Mouse (Mus musculus) megakaryocyte-erythroid progenitor cell, adult 5-6 weeks (primary cell): ENCODE results near the gene Fblim1. TPM values are rescaled to one million over a fixed set of nuclear protein-coding genes. Genes with fewer than 3 reads are reported as not detected.
A peak's percentile ranks its signal among the peaks of the same experiment; 100 is the strongest.
"Not testable (repeated sequence)": the region's sequence is repeated elsewhere in the genome, so short reads cannot be mapped to it uniquely, and the experiment has no call there.

Experiments used
- ATAC-seq: replicated peaks from 2 replicates; pipeline ENCODE4 v1.8.0; 2016; ENCODE audit warnings: mild to moderate bottlenecking, inconsistent platforms; ENCODE audit not compliant: severe bottlenecking, poor library complexity, low FRiP score, low TSS enrichment
- total RNA-seq, 2 experiments: library from RNA; stranded (forward) in 1 of 2; stranded (reverse) in 1 of 2; fragments of 200-1000, 215-1000 nt in 1 of 2; fragments of >200 nt in 1 of 2; fragmentation: Nextera tagmentation in 1 of 2; gene quantifications; 2 replicates each; pipeline ENCODE4 v1.2.3; 2014 to 2017

Fblim1 gene
- total RNA-seq, 2 experiments from 2014 or later, result not detected

DNA sequence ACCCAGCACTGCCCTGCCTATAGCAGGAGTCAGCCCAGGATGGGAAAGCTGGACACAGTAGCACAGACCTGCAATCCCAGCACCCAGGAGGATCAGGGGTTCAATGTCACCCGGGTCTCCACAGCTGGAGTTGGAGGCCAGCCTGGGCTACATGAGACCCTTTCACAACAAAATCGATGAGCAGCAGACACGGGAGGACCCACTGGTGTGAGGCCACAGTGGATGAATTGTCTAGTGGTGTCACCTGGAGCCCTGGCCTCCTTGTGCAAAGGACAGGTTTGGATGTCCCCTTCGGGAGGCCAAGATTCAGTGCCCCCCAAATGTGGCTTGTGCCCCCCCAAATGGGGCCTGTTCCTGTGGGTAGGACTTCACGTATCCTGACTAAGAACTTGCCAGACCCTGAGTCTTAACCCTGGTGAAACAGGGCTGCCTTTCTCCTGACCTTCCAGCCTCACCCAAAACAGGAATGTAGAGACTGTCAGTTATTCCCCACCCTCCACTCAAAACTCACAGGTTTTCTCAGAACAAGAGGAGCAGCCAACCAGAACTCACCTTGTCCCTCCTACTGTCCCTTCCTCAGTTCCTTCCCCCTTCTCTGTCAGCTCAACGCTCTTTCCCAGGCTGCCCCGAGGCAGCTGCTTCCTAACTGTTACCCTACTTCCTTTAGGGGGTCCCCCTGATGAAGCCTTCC is 33.1 kb downstream of the Fblim1 start:
- ATAC-seq, result no peak

DNA sequence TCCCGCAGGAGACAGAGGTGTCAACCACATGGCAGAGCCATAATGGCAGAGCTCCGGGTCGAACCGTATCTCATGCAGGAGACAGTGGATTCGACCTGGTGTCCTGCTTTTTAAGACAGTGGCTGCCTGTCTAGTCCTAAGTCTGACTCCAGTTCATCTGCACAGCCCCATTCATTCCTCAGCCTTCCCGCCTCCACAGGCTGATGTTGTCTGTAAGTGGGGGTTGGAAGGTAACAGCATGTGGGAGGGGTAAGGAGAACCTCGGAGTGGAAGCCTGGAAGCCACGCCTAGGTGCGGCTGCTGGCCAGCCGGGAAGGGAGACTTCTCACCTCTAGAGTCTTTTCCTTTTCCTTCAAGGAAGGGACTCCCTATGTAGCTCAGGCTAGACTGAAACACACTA is 34.0 kb downstream of the Fblim1 start:
- no peak for ATAC-seq

DNA sequence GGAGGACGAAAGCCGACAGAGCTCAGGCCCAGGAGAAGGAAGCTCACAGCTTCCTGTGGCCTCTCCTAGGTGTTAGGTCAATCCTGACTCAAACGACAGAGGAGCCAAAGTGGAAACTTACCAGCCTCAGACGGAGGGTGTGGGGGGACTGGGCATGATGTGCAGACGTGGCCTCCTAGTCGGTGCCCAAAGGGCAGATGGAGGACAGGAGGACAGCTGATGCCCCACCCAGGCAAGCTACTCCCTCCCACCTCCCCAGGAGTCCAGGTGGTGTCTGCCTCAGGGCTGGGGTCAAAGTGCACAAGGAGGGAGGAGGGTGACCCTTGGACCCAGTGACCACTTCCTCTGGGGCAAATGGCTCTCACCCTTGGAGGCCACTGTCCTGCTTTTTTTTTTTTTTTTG is 34.6 kb downstream of the Fblim1 start:
- no peak for ATAC-seq

DNA sequence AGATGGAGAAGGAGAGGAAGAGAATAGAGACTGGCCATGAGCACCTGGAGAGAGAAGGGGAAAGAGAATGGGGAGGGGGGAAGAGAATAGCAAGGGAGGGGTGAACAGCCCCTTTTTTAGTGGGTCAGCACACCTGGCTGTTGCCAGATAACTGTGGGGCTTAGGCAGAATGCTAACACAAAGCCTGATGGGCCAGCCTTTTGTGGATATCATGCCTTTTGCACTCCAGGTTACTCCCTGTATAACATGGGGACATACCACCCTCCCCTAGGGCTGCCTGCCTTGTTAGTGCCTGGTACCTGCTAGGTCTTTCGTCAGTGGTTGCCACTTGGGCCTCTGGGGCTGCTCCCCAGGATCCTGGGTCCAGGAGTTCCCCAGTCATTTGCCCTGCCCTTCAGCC is 35.1 kb downstream of the Fblim1 start:
- no peak for ATAC-seq

DNA sequence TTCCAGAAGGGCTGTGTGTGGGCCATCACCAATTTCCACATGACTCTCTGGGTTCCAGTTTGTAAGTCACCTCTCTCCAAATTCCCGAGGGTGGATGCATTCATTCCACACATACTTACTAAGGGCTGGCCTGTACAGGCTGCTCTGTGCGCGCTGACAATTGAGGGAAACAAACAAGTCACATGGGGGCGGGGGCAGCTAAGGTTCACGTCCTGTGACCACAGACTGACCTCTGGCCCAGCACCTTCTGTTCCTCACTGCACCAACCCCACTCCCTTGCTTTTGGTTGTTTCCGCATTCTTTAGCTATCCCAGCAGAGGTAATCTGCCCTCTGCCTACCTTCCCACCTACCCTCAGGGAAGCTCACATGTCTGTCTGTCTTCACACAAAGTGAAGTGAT is 35.9 kb downstream of the Fblim1 start:
- no peak for ATAC-seq

DNA sequence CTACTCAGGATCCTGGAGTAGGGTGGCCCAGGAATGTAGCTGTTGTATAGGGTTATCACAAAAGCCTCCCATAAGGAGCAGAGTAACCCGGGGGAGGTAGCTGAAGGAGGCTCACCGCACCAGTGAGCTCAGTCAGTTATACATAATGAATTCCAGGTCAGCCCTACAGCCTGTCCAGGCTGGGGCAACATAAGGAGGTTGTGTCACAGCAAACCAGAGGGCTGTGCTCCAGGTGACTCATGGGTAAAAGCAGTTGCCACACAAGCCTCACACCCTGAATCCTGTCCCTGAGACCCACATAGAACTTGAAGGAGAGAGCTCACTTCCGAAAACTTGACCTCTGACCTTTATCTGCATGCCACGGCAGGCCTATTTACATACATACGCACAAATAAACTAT is 36.9 kb downstream of the Fblim1 start:
- ATAC-seq, result no peak

DNA sequence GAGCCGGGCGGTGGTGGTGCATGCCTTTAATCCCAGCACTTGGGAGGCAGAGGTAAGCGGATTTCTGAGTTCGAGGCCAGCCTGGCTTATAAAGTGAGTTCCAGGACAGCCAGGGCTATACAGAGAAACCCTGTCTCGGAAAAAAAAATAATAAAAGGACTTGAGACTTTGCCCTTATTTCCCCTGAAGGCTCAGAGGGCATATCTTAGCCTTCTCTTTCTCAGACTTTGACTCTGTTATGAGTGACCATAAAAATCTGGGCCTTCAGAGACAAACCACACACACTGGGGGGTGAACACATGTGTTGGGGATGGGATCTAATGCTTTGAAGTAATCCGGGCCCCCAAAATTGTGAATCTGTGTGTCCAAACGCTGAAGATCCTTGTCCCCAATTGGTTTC is 38.7 kb downstream of the Fblim1 start:
- ATAC-seq, result not testable (repeated sequence)

DNA sequence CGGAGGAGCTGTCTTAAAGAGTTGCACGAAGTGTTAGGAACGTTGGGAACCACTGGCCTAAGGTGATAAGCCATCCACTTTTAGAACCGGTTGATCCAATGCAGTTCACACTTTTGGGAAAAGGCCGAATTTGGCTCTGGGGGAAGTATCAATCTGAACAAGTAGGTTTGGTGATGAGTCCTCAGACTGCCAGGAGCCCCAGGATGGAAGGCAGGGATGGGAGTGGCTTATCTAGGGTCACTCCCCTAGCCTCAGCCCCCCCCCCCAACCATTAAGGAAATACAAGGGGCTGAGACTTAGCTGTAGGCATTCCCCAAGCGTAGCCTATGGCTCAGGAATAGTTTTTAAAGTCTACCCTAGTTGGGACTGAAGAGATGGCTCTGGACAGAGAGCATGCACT is 39.7 kb downstream of the Fblim1 start:
- ATAC-seq, result no peak

DNA sequence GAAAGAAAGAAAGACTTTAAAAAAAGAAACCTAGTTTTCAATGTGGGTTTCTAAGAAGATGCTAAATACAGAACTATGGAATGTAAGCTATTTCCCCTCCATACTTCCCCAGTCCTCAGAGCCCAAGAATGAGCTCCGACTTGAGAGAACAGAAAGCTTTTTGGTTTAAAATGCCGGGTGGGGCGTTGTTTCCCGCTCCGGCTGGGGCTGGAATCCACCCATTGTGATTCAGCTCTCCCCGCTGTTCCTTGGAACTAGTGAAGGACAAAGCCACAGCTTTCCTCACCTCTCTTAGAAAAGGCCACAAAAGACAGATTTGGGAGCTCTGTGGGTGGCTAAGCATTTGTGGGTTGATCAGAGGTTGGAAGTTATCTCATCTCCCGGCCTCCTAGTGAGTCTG is 40.6 kb downstream of the Fblim1 start:
- no peak for ATAC-seq

DNA sequence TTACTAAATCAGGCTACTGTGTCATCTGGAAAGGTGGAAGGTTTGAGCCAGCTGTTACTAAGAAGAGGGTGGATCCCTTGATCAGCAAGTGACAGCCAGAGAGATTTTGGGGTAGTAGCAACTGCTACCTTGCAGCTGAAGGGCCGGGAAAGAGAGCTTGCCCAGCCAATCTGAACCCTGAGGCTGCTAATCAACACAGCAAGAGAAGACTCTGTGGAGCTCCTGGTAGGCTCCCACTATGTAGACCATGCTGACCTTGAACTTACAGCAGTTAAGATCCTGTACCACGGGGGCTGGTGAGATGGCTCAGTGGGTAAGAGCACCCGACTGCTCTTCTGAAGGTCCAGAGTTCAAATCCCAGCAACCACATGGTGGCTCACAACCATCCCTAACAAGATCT is 41.2 kb downstream of the Fblim1 start:
- no peak for ATAC-seq

DNA sequence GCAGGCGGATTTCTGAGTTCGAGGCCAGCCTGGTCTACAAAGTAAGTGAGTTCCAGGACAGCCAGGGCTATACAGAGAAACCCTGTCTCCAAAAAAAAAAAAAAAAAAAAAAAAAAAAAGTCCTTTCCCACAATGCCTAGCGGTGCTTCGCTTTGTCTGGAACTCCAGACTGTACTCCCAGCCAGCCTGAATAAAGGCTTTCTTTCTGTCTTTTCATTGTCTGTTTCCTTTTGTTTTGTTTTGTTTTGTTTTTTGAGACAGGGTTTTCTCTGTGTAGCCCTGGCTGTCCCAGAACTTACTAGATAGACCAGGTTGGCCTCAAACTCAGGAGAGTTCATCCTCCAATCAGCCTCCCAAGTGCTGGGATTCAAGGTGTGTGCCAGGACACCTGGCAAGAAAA is 41.7 kb downstream of the Fblim1 start:
- no peak for ATAC-seq

DNA sequence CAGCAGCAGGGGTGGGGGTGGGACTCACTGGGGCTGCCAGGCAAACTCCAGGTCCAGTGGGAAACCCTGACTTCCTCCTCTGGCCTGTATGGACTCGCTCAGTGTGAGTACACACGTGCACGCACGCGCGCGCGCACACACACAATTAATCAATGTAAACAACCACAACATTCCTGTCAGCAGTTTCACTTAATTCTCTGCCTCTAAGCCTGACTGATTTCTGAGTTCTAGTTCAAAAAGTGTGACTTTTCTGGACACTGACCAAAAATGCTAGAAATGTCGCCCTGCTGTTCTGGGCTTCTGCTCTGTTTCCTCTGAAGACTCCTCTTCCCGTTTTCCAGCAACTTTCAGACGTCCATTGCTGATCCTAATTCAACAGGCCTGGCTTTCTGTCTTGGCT is 43.6 kb downstream of the Fblim1 start:
- no peak for ATAC-seq

DNA sequence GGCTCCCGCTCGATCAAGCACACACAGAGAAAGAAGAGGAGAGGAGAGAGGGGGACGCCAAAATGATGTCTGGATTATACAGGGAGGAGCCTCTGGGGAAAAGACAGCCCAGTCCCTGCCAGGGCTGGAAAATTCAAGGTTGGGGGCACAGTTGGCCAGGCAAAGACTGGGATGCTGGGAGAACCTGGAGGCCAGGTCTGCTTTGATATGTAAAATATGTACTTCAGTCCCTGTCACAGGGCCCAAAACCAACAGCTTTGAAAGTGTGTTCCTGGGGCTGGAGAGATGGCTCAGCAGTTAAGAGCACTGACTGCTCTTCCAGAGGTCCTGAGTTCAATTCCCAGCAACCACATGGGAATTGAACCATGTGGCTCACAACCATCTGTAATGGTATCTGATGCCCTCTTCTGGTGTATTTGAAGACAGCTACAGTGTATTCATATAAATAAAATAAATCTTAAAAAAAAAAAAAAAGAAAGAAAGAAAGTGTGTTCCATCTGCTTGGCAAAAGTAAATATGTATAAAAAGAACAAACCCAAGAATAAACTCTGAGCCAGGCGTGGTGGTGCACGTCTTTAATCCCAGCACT is 44.5 kb downstream of the Fblim1 start:
- ATAC-seq, result not testable (repeated sequence)

DNA sequence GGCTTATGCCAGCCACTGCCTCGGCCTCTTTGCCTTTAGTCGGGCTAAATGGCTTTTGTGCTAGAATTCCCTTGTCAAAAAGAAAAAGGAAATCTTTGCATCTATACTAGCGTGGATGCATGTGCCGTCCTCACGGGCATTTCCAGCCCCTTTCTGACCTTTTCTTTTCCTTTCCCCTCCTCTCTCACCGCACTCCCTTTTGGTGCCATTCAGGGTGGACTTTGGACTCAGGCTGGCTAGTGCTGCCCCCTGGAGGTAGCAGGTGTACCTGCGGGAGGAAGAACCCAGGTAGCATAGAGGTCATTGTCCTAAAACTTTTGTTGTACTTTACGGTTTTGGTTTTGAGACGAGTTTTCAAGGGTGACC is 46.0 kb downstream of the Fblim1 start:
- peak; percentile 80 for ATAC-seq

DNA sequence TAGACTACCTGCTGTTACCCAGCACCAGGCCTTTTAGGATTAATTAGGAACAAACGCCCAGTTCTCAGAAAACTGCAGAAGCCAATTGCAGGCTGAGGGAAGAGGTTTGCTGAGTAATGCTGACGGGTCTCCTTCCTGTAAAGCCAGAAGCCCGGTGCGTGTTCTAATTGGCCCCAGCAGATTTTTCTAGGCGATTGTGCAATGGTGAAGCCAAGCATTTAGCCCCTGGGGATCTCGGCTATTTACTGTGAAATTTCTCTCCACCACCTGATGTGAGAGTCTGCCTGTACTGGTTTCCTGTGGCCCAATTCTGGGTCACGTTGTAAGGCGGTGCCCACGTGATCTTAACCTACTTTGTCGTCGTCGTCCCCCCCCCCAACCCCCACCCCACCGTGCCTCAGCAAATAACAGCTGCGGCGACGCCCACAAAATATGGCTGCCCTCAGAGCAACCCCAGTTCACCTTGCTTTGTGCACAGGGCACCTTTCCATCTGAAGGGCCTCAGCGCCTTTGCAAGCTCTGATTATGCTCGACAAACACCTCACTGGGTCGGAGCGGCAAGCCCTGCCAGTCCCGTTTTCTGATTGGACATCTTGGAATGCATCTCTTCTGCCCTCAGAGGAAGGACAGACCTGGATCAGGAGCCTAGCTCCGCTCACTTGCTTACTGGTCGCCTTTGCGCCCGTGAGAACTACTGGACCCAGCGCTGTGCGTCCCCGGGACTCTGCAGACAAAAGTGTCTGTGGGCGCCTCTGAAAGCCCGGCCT is 46.6 kb downstream of the Fblim1 start:
- peak; percentile 76 for ATAC-seq

DNA sequence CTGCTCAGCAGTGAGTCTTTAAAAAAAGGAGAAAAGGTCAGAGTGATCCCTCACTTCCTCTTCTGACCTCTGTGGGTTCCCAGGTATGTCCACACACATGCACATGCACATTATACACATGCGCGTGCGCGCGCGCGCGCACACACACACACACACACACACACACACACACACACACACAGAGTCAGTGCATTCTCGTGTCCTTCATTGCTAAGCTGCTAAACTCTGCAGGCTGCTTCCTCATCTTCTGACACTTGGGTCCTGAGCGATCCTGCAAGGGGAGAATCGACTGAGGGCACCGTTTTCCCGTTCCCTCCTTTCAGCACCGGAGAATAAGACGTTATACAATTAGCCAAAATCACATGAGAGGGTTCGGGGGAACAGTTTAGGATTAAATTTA is 47.2 kb downstream of the Fblim1 start:
- ATAC-seq, result peak; percentile 25

DNA sequence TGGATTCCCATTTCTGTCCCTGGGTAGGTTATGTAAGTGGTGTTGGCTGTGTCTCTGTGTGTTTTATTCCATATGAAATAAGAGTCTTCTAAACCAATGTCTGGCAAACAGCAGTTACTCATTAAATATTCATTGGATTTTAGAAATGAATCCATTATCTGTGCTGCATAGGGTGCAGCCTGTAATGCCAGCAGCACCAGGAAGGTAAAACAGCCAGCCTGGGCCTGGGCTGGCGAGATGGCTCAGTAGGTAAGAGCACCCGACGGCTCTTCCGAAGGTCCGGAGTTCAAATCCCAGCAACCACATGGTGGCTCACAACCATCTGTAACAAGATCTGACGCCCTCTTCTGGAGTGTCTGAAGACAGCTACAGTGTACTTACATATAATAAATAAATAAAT is 49.7 kb downstream of the Fblim1 start:
- not testable (repeated sequence) for ATAC-seq

DNA sequence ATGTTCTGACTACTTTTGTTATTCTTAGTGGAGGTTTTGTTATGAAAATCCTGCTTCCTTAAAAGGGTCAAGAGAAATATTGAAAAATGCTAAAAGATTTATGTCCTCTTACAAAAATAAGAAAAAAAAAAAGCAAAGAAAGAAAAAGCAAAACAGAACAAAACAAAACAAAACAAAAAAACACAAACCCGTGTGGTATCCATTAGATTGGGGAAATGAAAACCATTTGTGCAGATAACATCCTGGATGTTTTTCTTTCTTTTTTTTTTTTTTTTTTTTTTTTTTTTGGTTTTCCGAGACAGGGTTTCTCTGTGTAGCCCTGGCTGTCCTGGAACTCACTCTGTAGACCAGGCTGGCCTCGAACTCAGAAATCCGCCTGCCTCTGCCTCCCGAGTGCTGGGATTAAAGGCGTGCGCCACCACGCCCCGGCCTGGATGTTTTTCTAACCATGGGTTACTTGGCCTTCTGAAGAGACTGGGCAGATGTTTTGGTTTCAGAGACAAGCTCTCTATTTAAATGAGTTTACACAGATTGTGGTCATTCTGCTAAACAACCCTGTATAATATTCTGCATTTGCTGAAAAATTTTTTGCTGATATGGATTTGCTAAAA is 51.5 kb downstream of the Fblim1 start:
- ATAC-seq, result not testable (repeated sequence)

DNA sequence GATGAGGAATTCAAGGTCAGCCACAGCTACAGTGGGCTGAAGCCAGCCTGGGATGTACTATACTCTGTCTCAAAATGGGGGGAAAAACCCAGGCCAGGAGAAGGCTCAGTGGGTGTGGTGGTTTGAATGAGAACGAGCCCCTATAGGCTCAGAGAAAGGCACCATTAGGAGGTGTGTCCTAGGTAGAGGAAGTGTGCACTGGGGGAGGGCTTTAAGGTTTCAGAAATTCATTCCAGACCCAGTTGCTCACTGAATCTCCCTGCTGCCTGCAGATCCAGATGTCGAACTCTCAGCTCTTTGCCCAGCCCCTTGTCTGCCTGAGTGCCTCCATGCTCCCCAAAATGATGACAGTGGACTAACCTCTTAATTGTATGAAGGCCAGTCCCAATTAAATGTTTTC is 53.4 kb downstream of the Fblim1 start:
- ATAC-seq, result peak; percentile 88

DNA sequence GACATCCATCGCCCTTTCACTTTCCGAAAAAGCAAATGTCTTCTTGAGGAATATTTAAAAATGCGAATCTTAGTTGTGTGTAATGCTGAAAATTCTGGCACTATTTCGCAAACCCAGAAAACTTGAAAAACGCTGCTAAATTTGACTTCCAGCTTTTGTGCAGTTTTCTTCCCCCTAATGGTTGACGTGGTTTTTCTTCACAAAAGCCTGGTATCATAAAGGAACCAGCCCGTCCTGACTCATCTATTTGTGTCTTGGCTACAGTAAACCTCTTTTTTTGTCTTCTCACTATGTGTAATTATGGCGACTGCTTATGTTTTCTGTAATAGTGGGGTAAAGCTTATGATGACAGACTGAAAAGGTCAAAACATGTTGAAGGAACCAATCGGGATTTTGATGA is 58.6 kb downstream of the Fblim1 start:
- ATAC-seq, result no peak
